Mouse (Mus musculus) heart, postnatal 4 days (tissue): Measurements from ENCODE around the gene Kdelr1. TPM values are rescaled to one million over a fixed set of nuclear protein-coding genes. Genes with fewer than 3 reads are reported as not detected.
"Not testable (repeated sequence)": the region's sequence is repeated elsewhere in the genome, so short reads cannot be mapped to it uniquely, and the experiment has no call there.

ENCODE experiments used
- DNase-seq: peaks from one replicate; pipeline ENCODE4 v3.0.0; 2021
- total RNA-seq, 2 experiments: library from RNA; stranded (reverse); gene quantifications; 2 replicates each; pipeline ENCODE4 v1.2.3; 2021

Gene Kdelr1
- total RNA-seq, 2 experiments from 2014 or later, result 118 to 130 TPM

- peak; percentile 22 for DNase-seq
Measured at GRCm38 (mm10) chr7:45870282-45871058, 2.1 kb upstream of the Kdelr1 start.

- peak; percentile 76 for DNase-seq
Measured at GRCm38 (mm10) chr7:45873061-45873947, 732 bp downstream of the Kdelr1 start.

GRCm38 (mm10) chr7:45876895-45877294 lies 4.3 kb downstream of the Kdelr1 start:
- DNase-seq, result no peak

GRCm38 (mm10) chr7:45878278-45878677 lies 5.7 kb downstream of the Kdelr1 start, which contains the start of gene Grin2d:
Grin2d (minus strand) TSS chr7:45878378.
- DNase-seq, result not testable (repeated sequence)

GRCm38 (mm10) chr7:45880531-45880930 lies 8.0 kb downstream of the Kdelr1 start:
- no peak for DNase-seq

GRCm38 (mm10) chr7:45881011-45881410 lies 8.4 kb downstream of the Kdelr1 start:
- DNase-seq, result no peak

GRCm38 (mm10) chr7:45887246-45887645 lies 14.7 kb downstream of the Kdelr1 start:
- no peak for DNase-seq

- no peak for DNase-seq
Measured at GRCm38 (mm10) chr7:45892651-45893050, 20.1 kb downstream of the Kdelr1 start.

- no peak for DNase-seq
Measured at GRCm38 (mm10) chr7:45895931-45896516, 23.5 kb downstream of the Kdelr1 start.

- DNase-seq, result peak; percentile 98
Measured at GRCm38 (mm10) chr7:45896517-45897257, 24.1 kb downstream of the Kdelr1 start, which contains the start of the genes Syngr4 and Tmem143. Syngr4 (minus strand) TSS chr7:45896714. Tmem143 (plus strand) TSS chr7:45896941.

- DNase-seq, result peak; percentile 53
Measured at GRCm38 (mm10) chr7:45897258-45897757, 24.7 kb downstream of the Kdelr1 start.

- not testable (repeated sequence) for DNase-seq
Measured at GRCm38 (mm10) chr7:45898125-45898524, 25.6 kb downstream of the Kdelr1 start.

GRCm38 (mm10) chr7:45901562-45901961 lies 29.0 kb downstream of the Kdelr1 start:
- DNase-seq, result peak; percentile 18

- no peak for DNase-seq
Measured at GRCm38 (mm10) chr7:45902481-45903002, 30.0 kb downstream of the Kdelr1 start.

GRCm38 (mm10) chr7:45906622-45907021 lies 34.0 kb downstream of the Kdelr1 start:
- DNase-seq, result no peak

GRCm38 (mm10) chr7:45908384-45908783 lies 35.8 kb downstream of the Kdelr1 start:
- DNase-seq, result no peak

GRCm38 (mm10) chr7:45909145-45909544 lies 36.6 kb downstream of the Kdelr1 start:
- no peak for DNase-seq

GRCm38 (mm10) chr7:45914067-45914466 lies 41.5 kb downstream of the Kdelr1 start:
- DNase-seq, result no peak

GRCm38 (mm10) chr7:45915011-45915410 lies 42.4 kb downstream of the Kdelr1 start:
- DNase-seq, result no peak

GRCm38 (mm10) chr7:45916056-45917003 lies 43.8 kb downstream of the Kdelr1 start:
- peak; percentile 79 for DNase-seq
